Mouse (Mus musculus) heart, adult 11 months (tissue): Measurements from ENCODE around the gene Napepld.
"Not testable (repeated sequence)": the region's sequence is repeated elsewhere in the genome, so short reads cannot be mapped to it uniquely, and the experiment has no call there.

ENCODE experiments used
- DNase-seq: peaks from one replicate; pipeline ENCODE4 v3.0.0; 2022

Napepld gene

GRCm38 (mm10) chr5:21660850-21661249, 40.3 kb downstream of the Napepld start:
- no peak for DNase-seq

- DNase-seq = peak; percentile 94
Measured at GRCm38 (mm10) chr5:21658623-21659395, 42.4 kb downstream of the Napepld start.

- DNase-seq = peak; percentile 60
Measured at GRCm38 (mm10) chr5:21658038-21658437, 43.2 kb downstream of the Napepld start.

GRCm38 (mm10) chr5:21656912-21657311, 44.3 kb downstream of the Napepld start:
- peak; percentile 66 for DNase-seq

GRCm38 (mm10) chr5:21651885-21652612, 49.1 kb downstream of the Napepld start:
- peak; percentile 35 for DNase-seq

GRCm38 (mm10) chr5:21650736-21651135, 50.5 kb downstream of the Napepld start:
- DNase-seq = peak; percentile 50

GRCm38 (mm10) chr5:21646133-21646491, 55.1 kb downstream of the Napepld start:
- DNase-seq = no peak

GRCm38 (mm10) chr5:21645439-21646132, 55.6 kb downstream of the Napepld start, which contains the start of the genes Fbxl13 and Armc10:
Gene Fbxl13 (minus strand): TSS chr5:21645634.
Gene Armc10 (plus strand): TSS chr5:21645813.
- peak; percentile 99 for DNase-seq

- no peak for DNase-seq
Measured at GRCm38 (mm10) chr5:21644891-21645438, 56.2 kb downstream of the Napepld start.

- no peak for DNase-seq
Measured at GRCm38 (mm10) chr5:21643606-21644005, 57.6 kb downstream of the Napepld start.

- peak; percentile 54 for DNase-seq
Measured at GRCm38 (mm10) chr5:21640961-21641360, 60.2 kb downstream of the Napepld start.

- DNase-seq = peak; percentile 71
Measured at GRCm38 (mm10) chr5:21625916-21626315, 75.3 kb downstream of the Napepld start.

GRCm38 (mm10) chr5:21616450-21617009, 84.7 kb downstream of the Napepld start:
- peak; percentile 84 for DNase-seq

- not testable (repeated sequence) for DNase-seq
Measured at GRCm38 (mm10) chr5:21614299-21614698, 86.9 kb downstream of the Napepld start.
